Mouse (Mus musculus): ENCODE measurements at regions not wholly inside any gene's neighbourhood (a gene's known extent, or its start where the extent isn't known, plus 50 kb on each side); places are given as distances from the start of the nearest gene placed in this dataset.

GRCm38 (mm10) chr3:149238076-149238475 is 247.7 kb upstream of the Adgrl2 start:
- no peak overlapping the region for H3K4me3 ChIP-seq (ENCODE audit: low read depth, low read length)
- H3K27ac ChIP-seq (ENCODE audit: low read depth, low read length), result no peak overlapping the region
- H3K27me3 ChIP-seq (ENCODE audit: control insufficient read depth, insufficient read depth, low read length), result no peaks in the 10 kb centered on the region
- ATAC-seq (ENCODE audit: low read depth), result no peak
- WGBS, result 75% methylated on average over 5 of the region's 5 CpGs
- H3K9me3 ChIP-seq (ENCODE audit: control insufficient read depth, low read length), result no peaks in the 10 kb centered on the region
- no peaks in the 10 kb centered on the region for H3K4me1 ChIP-seq (ENCODE audit: control insufficient read depth, insufficient read depth, low read length)
- H3K36me3 ChIP-seq (ENCODE audit: control insufficient read depth, insufficient read depth, low read length), result no peaks in the 10 kb centered on the region
- no peak overlapping the region for H3K4me2 ChIP-seq (ENCODE audit: low read depth, low read length)
- no peak overlapping the region for H3K9ac ChIP-seq (replicated peaks; ENCODE audit: low read depth, low read length)

- Histone ChIP-seq H3K27me3 (ENCODE audit: control insufficient read depth, insufficient read depth, low read length) (no peaks in the 10 kb centered on the region), H3K4me1 (ENCODE audit: control insufficient read depth, insufficient read depth, low read length) (no peaks in the 10 kb centered on the region), H3K9me3 (ENCODE audit: control insufficient read depth, low read length) (no peaks in the 10 kb centered on the region), H3K4me3 (ENCODE audit: low read depth, low read length) (no peak overlapping the region), H3K27ac (ENCODE audit: low read depth, low read length) (no peak overlapping the region), H3K9ac (replicated peaks; ENCODE audit: low read depth, low read length) (no peak overlapping the region), H3K36me3 (ENCODE audit: control insufficient read depth, insufficient read depth, low read length) (no peaks in the 10 kb centered on the region), H3K4me2 (ENCODE audit: low read depth, low read length) (no peak overlapping the region)
- no peak for ATAC-seq (ENCODE audit: low read depth)
- 98% methylated on average over 3 of the region's 3 CpGs for WGBS
Observed at GRCm38 (mm10) chr3:149235183-149235582, 244.8 kb upstream of the Adgrl2 start.

- Histone ChIP-seq H3K27ac (ENCODE audit: low read depth, low read length) (no peak overlapping the region), H3K9ac (replicated peaks; ENCODE audit: low read depth, low read length) (no peak overlapping the region), H3K4me1 (ENCODE audit: control insufficient read depth, insufficient read depth, low read length) (no peaks in the 10 kb centered on the region), H3K27me3 (ENCODE audit: control insufficient read depth, insufficient read depth, low read length) (no peaks in the 10 kb centered on the region), H3K36me3 (ENCODE audit: control insufficient read depth, insufficient read depth, low read length) (no peaks in the 10 kb centered on the region), H3K9me3 (ENCODE audit: control insufficient read depth, low read length) (no peaks in the 10 kb centered on the region), H3K4me2 (ENCODE audit: low read depth, low read length) (no peak overlapping the region), H3K4me3 (ENCODE audit: low read depth, low read length) (no peak overlapping the region)
- no peak for ATAC-seq (ENCODE audit: low read depth)
- 81% methylated on average over 8 of the region's 8 CpGs for WGBS
Observed at GRCm38 (mm10) chr3:149233691-149234131, 243.4 kb upstream of the Adgrl2 start.

- Histone ChIP-seq H3K27me3 (ENCODE audit: control insufficient read depth, insufficient read depth, low read length) (no peaks in the 10 kb centered on the region), H3K27ac (ENCODE audit: low read depth, low read length) (no peak overlapping the region), H3K4me1 (ENCODE audit: control insufficient read depth, insufficient read depth, low read length) (no peaks in the 10 kb centered on the region), H3K36me3 (ENCODE audit: control insufficient read depth, insufficient read depth, low read length) (no peaks in the 10 kb centered on the region), H3K4me2 (ENCODE audit: low read depth, low read length) (no peak overlapping the region), H3K9ac (replicated peaks; ENCODE audit: low read depth, low read length) (no peak overlapping the region), H3K4me3 (ENCODE audit: low read depth, low read length) (no peak overlapping the region), H3K9me3 (ENCODE audit: control insufficient read depth, low read length) (no peaks in the 10 kb centered on the region)
- 88% methylated on average over 7 of the region's 7 CpGs for WGBS
- ATAC-seq (ENCODE audit: low read depth), result no peak
Observed at GRCm38 (mm10) chr3:149233191-149233641, 242.9 kb upstream of the Adgrl2 start.

GRCm38 (mm10) chr3:149231346-149231745 is 241.0 kb upstream of the Adgrl2 start:
- no peaks in the 10 kb centered on the region for H3K4me1 ChIP-seq (ENCODE audit: control insufficient read depth, insufficient read depth, low read length)
- no peak overlapping the region for H3K27ac ChIP-seq (ENCODE audit: low read depth, low read length)
- no peak overlapping the region for H3K4me2 ChIP-seq (ENCODE audit: low read depth, low read length)
- H3K4me3 ChIP-seq (ENCODE audit: low read depth, low read length), result no peak overlapping the region
- H3K27me3 ChIP-seq (ENCODE audit: control insufficient read depth, insufficient read depth, low read length), result no peaks in the 10 kb centered on the region
- WGBS, result 90% methylated on average over 3 of the region's 3 CpGs
- ATAC-seq (ENCODE audit: low read depth), result no peak
- H3K36me3 ChIP-seq (ENCODE audit: control insufficient read depth, insufficient read depth, low read length), result no peaks in the 10 kb centered on the region
- no peaks in the 10 kb centered on the region for H3K9me3 ChIP-seq (ENCODE audit: control insufficient read depth, low read length)
- no peak overlapping the region for H3K9ac ChIP-seq (replicated peaks; ENCODE audit: low read depth, low read length)

- Histone ChIP-seq H3K36me3 (ENCODE audit: control insufficient read depth, insufficient read depth, low read length) (no peaks in the 10 kb centered on the region), H3K9me3 (ENCODE audit: control insufficient read depth, low read length) (no peaks in the 10 kb centered on the region), H3K4me2 (ENCODE audit: low read depth, low read length) (no peak overlapping the region), H3K4me1 (ENCODE audit: control insufficient read depth, insufficient read depth, low read length) (no peaks in the 10 kb centered on the region), H3K27me3 (ENCODE audit: control insufficient read depth, insufficient read depth, low read length) (no peaks in the 10 kb centered on the region), H3K9ac (replicated peaks; ENCODE audit: low read depth, low read length) (no peak overlapping the region), H3K4me3 (ENCODE audit: low read depth, low read length) (no peak overlapping the region), H3K27ac (ENCODE audit: low read depth, low read length) (no peak overlapping the region)
- 93% methylated on average over 5 of the region's 5 CpGs for WGBS
- ATAC-seq (ENCODE audit: low read depth), result no peak
Observed at GRCm38 (mm10) chr3:149227556-149227955, 237.2 kb upstream of the Adgrl2 start.

GRCm38 (mm10) chr3:149226723-149227122 is 236.4 kb upstream of the Adgrl2 start:
- no peak overlapping the region for H3K27ac ChIP-seq (ENCODE audit: low read depth, low read length)
- no peak for ATAC-seq (ENCODE audit: low read depth)
- no peaks in the 10 kb centered on the region for H3K4me1 ChIP-seq (ENCODE audit: control insufficient read depth, insufficient read depth, low read length)
- 83% methylated on average over 4 of the region's 4 CpGs for WGBS
- H3K4me3 ChIP-seq (ENCODE audit: low read depth, low read length), result no peak overlapping the region
- H3K36me3 ChIP-seq (ENCODE audit: control insufficient read depth, insufficient read depth, low read length), result no peaks in the 10 kb centered on the region
- no peak overlapping the region for H3K9ac ChIP-seq (replicated peaks; ENCODE audit: low read depth, low read length)
- no peaks in the 10 kb centered on the region for H3K9me3 ChIP-seq (ENCODE audit: control insufficient read depth, low read length)
- no peaks in the 10 kb centered on the region for H3K27me3 ChIP-seq (ENCODE audit: control insufficient read depth, insufficient read depth, low read length)
- no peak overlapping the region for H3K4me2 ChIP-seq (ENCODE audit: low read depth, low read length)

- no peak overlapping the region for H3K4me3 ChIP-seq (ENCODE audit: low read depth, low read length)
- H3K4me1 ChIP-seq (ENCODE audit: control insufficient read depth, insufficient read depth, low read length), result no peaks in the 10 kb centered on the region
- no peaks in the 10 kb centered on the region for H3K36me3 ChIP-seq (ENCODE audit: control insufficient read depth, insufficient read depth, low read length)
- no peak for ATAC-seq (ENCODE audit: low read depth)
- H3K27ac ChIP-seq (ENCODE audit: low read depth, low read length), result no peak overlapping the region
- H3K27me3 ChIP-seq (ENCODE audit: control insufficient read depth, insufficient read depth, low read length), result no peaks in the 10 kb centered on the region
- WGBS, result 89% methylated on average over 17 of the region's 17 CpGs
- no peak overlapping the region for H3K9ac ChIP-seq (replicated peaks; ENCODE audit: low read depth, low read length)
- no peaks in the 10 kb centered on the region for H3K9me3 ChIP-seq (ENCODE audit: control insufficient read depth, low read length)
- no peak overlapping the region for H3K4me2 ChIP-seq (ENCODE audit: low read depth, low read length)
Observed at GRCm38 (mm10) chr3:149225684-149226083, 235.3 kb upstream of the Adgrl2 start.

- 88% methylated on average over 4 of the region's 4 CpGs for WGBS
Observed at GRCm38 (mm10) chr3:149224271-149224670, 233.9 kb upstream of the Adgrl2 start.

GRCm38 (mm10) chr3:149223776-149224175 is 233.4 kb upstream of the Adgrl2 start:
- WGBS, result 95% methylated on average over 5 of the region's 5 CpGs
- H3K27ac ChIP-seq (ENCODE audit: low read depth, low read length), result no peak overlapping the region
- no peaks in the 10 kb centered on the region for H3K36me3 ChIP-seq (ENCODE audit: control insufficient read depth, insufficient read depth, low read length)
- H3K9me3 ChIP-seq (ENCODE audit: control insufficient read depth, low read length), result no peaks in the 10 kb centered on the region
- no peaks in the 10 kb centered on the region for H3K4me1 ChIP-seq (ENCODE audit: control insufficient read depth, insufficient read depth, low read length)
- no peaks in the 10 kb centered on the region for H3K27me3 ChIP-seq (ENCODE audit: control insufficient read depth, insufficient read depth, low read length)
- no peak overlapping the region for H3K4me3 ChIP-seq (ENCODE audit: low read depth, low read length)
- H3K9ac ChIP-seq (replicated peaks; ENCODE audit: low read depth, low read length), result no peak overlapping the region
- no peak overlapping the region for H3K4me2 ChIP-seq (ENCODE audit: low read depth, low read length)
- no peak for ATAC-seq (ENCODE audit: low read depth)

More at GRCm38 (mm10) chr3:149224271-149224670, 233.9 kb upstream of the Adgrl2 start:
- H3K4me2 ChIP-seq (ENCODE audit: low read depth, low read length), result no peak overlapping the region
- no peak overlapping the region for H3K9ac ChIP-seq (replicated peaks; ENCODE audit: low read depth, low read length)
- no peaks in the 10 kb centered on the region for H3K36me3 ChIP-seq (ENCODE audit: control insufficient read depth, insufficient read depth, low read length)
- ATAC-seq (ENCODE audit: low read depth), result no peak
- no peak overlapping the region for H3K4me3 ChIP-seq (ENCODE audit: low read depth, low read length)
- H3K27ac ChIP-seq (ENCODE audit: low read depth, low read length), result no peak overlapping the region
- no peaks in the 10 kb centered on the region for H3K4me1 ChIP-seq (ENCODE audit: control insufficient read depth, insufficient read depth, low read length)
- no peaks in the 10 kb centered on the region for H3K27me3 ChIP-seq (ENCODE audit: control insufficient read depth, insufficient read depth, low read length)
- H3K9me3 ChIP-seq (ENCODE audit: control insufficient read depth, low read length), result no peaks in the 10 kb centered on the region
